ENCODE assay signal across 8 mouse cellular contexts in the genomic region with DNA sequence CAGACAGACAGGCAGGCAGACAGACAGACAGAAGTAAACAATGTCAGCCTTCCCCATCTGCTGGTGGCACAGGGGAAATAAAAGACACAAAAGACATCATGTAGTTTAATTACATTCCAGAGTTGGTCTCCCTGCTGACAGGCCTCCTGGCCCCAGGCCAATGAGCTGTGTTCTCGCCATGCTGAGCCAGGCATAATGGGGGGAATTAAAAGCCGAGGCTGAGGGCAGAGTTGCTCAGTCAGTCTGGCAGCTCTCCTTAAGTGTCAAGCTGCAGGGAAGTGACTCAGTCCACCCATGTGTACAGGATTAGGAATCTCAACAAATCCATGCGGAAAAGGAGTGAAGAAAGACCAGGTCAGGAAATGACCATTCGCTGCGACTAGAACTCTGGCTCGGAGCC.
DNase-seq lines count a peak whose midpoint lies in the region; ATAC-seq lines count a peak whose summit lies in the region.

No protein-coding gene starts in this region.

- no peak for ATAC-seq in intestine, embryonic 14.5 days (replicated peaks; ENCODE audit: low FRiP score, low TSS enrichment, low read depth)
- no peak for ATAC-seq in intestine, embryonic 16.5 days
- peak; percentile 80 for ATAC-seq in limb, embryonic 15.5 days (ENCODE audit: insufficient number of reproducible peaks, low FRiP score, low TSS enrichment, low read depth)

- H3K27ac ChIP-seq in intestine, embryonic 14.5 days (ENCODE audit: low read depth) = no peak overlapping the region
- no peak overlapping the region for H3K27ac ChIP-seq in intestine, embryonic 16.5 days (ENCODE audit: low read length)
- H3K27ac ChIP-seq in limb, embryonic 15.5 days = peak overlapping the region; percentile 47; the same call in 1 of the 2 replicates

- no peaks in the 10 kb centered on the region for H3K27me3 ChIP-seq in intestine, embryonic 14.5 days (replicated peaks; ENCODE audit: control insufficient read depth, insufficient read depth, low read length)
- H3K27me3 ChIP-seq in intestine, embryonic 16.5 days (replicated peaks; ENCODE audit: control insufficient read depth, insufficient read depth, low read length) = no peaks in the 10 kb centered on the region
- no peaks in the 10 kb centered on the region for H3K27me3 ChIP-seq in limb, embryonic 15.5 days

- no peak overlapping the region for H3K9ac ChIP-seq in intestine, embryonic 14.5 days (ENCODE audit: low read length)
- H3K9ac ChIP-seq in intestine, embryonic 16.5 days (ENCODE audit: low read depth, low read length) = no peak overlapping the region
- no peak overlapping the region for H3K9ac ChIP-seq in limb, embryonic 15.5 days

- no peak overlapping the region for H3K4me3 ChIP-seq in intestine, embryonic 14.5 days (ENCODE audit: low read depth, low read length)
- no peak overlapping the region for H3K4me3 ChIP-seq in intestine, embryonic 16.5 days (ENCODE audit: low read length)
- no peak overlapping the region for H3K4me3 ChIP-seq in limb, embryonic 15.5 days

- H3K4me1 ChIP-seq in intestine, embryonic 14.5 days (replicated peaks; ENCODE audit: control insufficient read depth, insufficient read depth, low read length) = peaks cover 9% of the 10 kb centered on the region; the same call in 1 of the 2 replicates
- H3K4me1 ChIP-seq in intestine, embryonic 16.5 days (ENCODE audit: control insufficient read depth, insufficient read depth, low read length) = no peaks in the 10 kb centered on the region; the same call in 1 of the 2 replicates
- H3K4me1 ChIP-seq in limb, embryonic 15.5 days = peaks cover 12% of the 10 kb centered on the region

- H3K36me3 ChIP-seq in intestine, embryonic 14.5 days (ENCODE audit: control insufficient read depth, insufficient read depth, low read length) = no peaks in the 10 kb centered on the region
- no peaks in the 10 kb centered on the region for H3K36me3 ChIP-seq in intestine, embryonic 16.5 days (ENCODE audit: control insufficient read depth, insufficient read depth, low read length)
- H3K36me3 ChIP-seq in limb, embryonic 15.5 days = no peaks in the 10 kb centered on the region

- no peak overlapping the region for H3K4me2 ChIP-seq in intestine, embryonic 14.5 days (ENCODE audit: low read length)
- no peak overlapping the region for H3K4me2 ChIP-seq in intestine, embryonic 16.5 days (ENCODE audit: low read depth, low read length)
- no peak overlapping the region for H3K4me2 ChIP-seq in limb, embryonic 15.5 days

- H3K9me3 ChIP-seq in intestine, embryonic 14.5 days (ENCODE audit: control insufficient read depth, low read length) = no peaks in the 10 kb centered on the region
- H3K9me3 ChIP-seq in intestine, embryonic 16.5 days (ENCODE audit: control insufficient read depth, low read length) = no peaks in the 10 kb centered on the region
- H3K9me3 ChIP-seq in limb, embryonic 15.5 days = no peaks in the 10 kb centered on the region

- 36% methylated on average over 6 of the region's 6 CpGs for whole genome bisulfite sequencing in intestine, embryonic 14.5 days
- WGBS in intestine, embryonic 16.5 days = 31% methylated on average over 6 of the region's 6 CpGs
- 12% methylated on average over 6 of the region's 6 CpGs for WGBS in limb, embryonic 15.5 days

- peak; percentile 62 for DNase-seq in intestine, embryonic 14.5 days (ENCODE audit: low spot score)
- peak; percentile 66 for DNase-seq in embryo, embryonic 10 days (ENCODE audit: low spot score)
- DNase-seq in gastrocnemius, postnatal 25 days = peak; percentile 39
- peak; percentile 23 for DNase-seq in kidney, adult 9 months
- DNase-seq in retina, adult 2 months (ENCODE audit: low read depth, low spot score) = peak; percentile 26
- DNase-seq in c-Kit-positive CD71-positive TER-119-positive erythroid progenitor cells, embryonic 14.5 days (ENCODE audit: low spot score) = no peak
